Mouse (Mus musculus): ENCODE data around the gene Gjd3.
"Not testable (repeated sequence)": the region's sequence is repeated elsewhere in the genome, so short reads cannot be mapped to it uniquely, and the experiment has no call there.

The Gjd3 gene

GRCm38 (mm10) chr11:98982773-98983133 is at the start of gene Gjd3:
Gjd3 (minus strand) TSS chr11:98983016.
- DNase-seq (ENCODE audit: low spot score in 2 of 2), result no peak

- no peak for DNase-seq (ENCODE audit: low spot score in 2 of 2)
Observed at GRCm38 (mm10) chr11:99026899-99027440, 44.2 kb upstream of the Gjd3 start.

GRCm38 (mm10) chr11:99025878-99026277 is 43.1 kb upstream of the Gjd3 start:
- no peak for DNase-seq (ENCODE audit: low spot score in 2 of 2)

- no peak for DNase-seq (ENCODE audit: low spot score in 2 of 2)
Observed at GRCm38 (mm10) chr11:99024468-99025134, 41.8 kb upstream of the Gjd3 start.

- peak; percentile 91 to 97 for DNase-seq (ENCODE audit: low spot score in 2 of 2)
Observed at GRCm38 (mm10) chr11:99023500-99024467, 41.0 kb upstream of the Gjd3 start, which contains the start of gene Top2a. Top2a (minus strand) TSS chr11:99024189.

- DNase-seq (ENCODE audit: low spot score in 2 of 2), result no peak
Observed at GRCm38 (mm10) chr11:99023094-99023493, 40.3 kb upstream of the Gjd3 start.

- DNase-seq (ENCODE audit: low spot score in 2 of 2), result no peak
Observed at GRCm38 (mm10) chr11:99022384-99022933, 39.6 kb upstream of the Gjd3 start.

- no peak for DNase-seq (ENCODE audit: low spot score in 2 of 2)
Observed at GRCm38 (mm10) chr11:99019844-99020243, 37.0 kb upstream of the Gjd3 start.

- DNase-seq (ENCODE audit: low spot score in 2 of 2), result no peak
Observed at GRCm38 (mm10) chr11:99013856-99014255, 31.0 kb upstream of the Gjd3 start.

GRCm38 (mm10) chr11:99010706-99011105 is 27.9 kb upstream of the Gjd3 start:
- DNase-seq (ENCODE audit: low spot score in 2 of 2), result no peak

GRCm38 (mm10) chr11:99010124-99010523 is 27.3 kb upstream of the Gjd3 start:
- DNase-seq (ENCODE audit: low spot score in 2 of 2), result no peak

GRCm38 (mm10) chr11:99006788-99007187 is 24.0 kb upstream of the Gjd3 start:
- no peak for DNase-seq (ENCODE audit: low spot score in 2 of 2)

- no peak for DNase-seq (ENCODE audit: low spot score in 2 of 2)
Observed at GRCm38 (mm10) chr11:98999243-98999642, 16.4 kb upstream of the Gjd3 start.

- DNase-seq (ENCODE audit: low spot score in 2 of 2), result no peak
Observed at GRCm38 (mm10) chr11:98998776-98999175, 16.0 kb upstream of the Gjd3 start.

GRCm38 (mm10) chr11:98997659-98998058 is 14.8 kb upstream of the Gjd3 start:
- DNase-seq (ENCODE audit: low spot score in 2 of 2), result no peak

- DNase-seq (ENCODE audit: low spot score in 2 of 2), result no peak
Observed at GRCm38 (mm10) chr11:98995987-98996386, 13.2 kb upstream of the Gjd3 start.

- DNase-seq (ENCODE audit: low spot score in 2 of 2), result no peak
Observed at GRCm38 (mm10) chr11:98990866-98991265, 8.1 kb upstream of the Gjd3 start.

GRCm38 (mm10) chr11:98988260-98988659 is 5.4 kb upstream of the Gjd3 start:
- DNase-seq (ENCODE audit: low spot score in 2 of 2), result not testable (repeated sequence)

GRCm38 (mm10) chr11:98985542-98985941 is 2.7 kb upstream of the Gjd3 start:
- no peak for DNase-seq (ENCODE audit: low spot score in 2 of 2)

GRCm38 (mm10) chr11:98983551-98983950 is 735 bp upstream of the Gjd3 start:
- DNase-seq (ENCODE audit: low spot score in 2 of 2), result no peak

GRCm38 (mm10) chr11:98981997-98982772 is 631 bp downstream of the Gjd3 start:
- peak in 1 of 2 experiments; percentile 62 for DNase-seq (ENCODE audit: low spot score in 2 of 2)
